Mouse (Mus musculus) T-helper 1 cell (primary cell): ENCODE results near the gene Prss40.
"Not testable (repeated sequence)": the region's sequence is repeated elsewhere in the genome, so short reads cannot be mapped to it uniquely, and the experiment has no call there.

Source experiments
- in situ Hi-C: fragments of 300-600 bp; cut with MboI, MseI; formaldehyde crosslinking; loops from one replicate; pipeline ENCODE4 v1.15.1; 2025; ENCODE audit warnings: high pct_unique_total_duplicates

Prss40 gene

GRCm38 (mm10) chr1:34536291-34536766 lies 24.4 kb downstream of the Prss40 start:
- in situ Hi-C loops: loop anchor here (10.0 kb wide), 1 partner anchor 1152 kb away; no protein-coding TSS in a partner anchor

GRCm38 (mm10) chr1:34535043-34535698 lies 25.6 kb downstream of the Prss40 start, which contains the start of gene Cfc1:
Cfc1 (plus strand) TSS chr1:34535648.
- in situ Hi-C loops: loop anchor here (10.0 kb wide), 1 partner anchor 1150 kb away; no protein-coding TSS in a partner anchor

GRCm38 (mm10) chr1:34534574-34534973 lies 26.2 kb downstream of the Prss40 start:
- in situ Hi-C loops: loop anchor here (10.0 kb wide), 1 partner anchor 1150 kb away; no protein-coding TSS in a partner anchor

GRCm38 (mm10) chr1:34523647-34524046 lies 37.1 kb downstream of the Prss40 start:
- in situ Hi-C loops: loop anchor here (5.0 kb wide), 1 partner anchor 74 kb away; no protein-coding TSS in a partner anchor

- in situ Hi-C loops: loop anchor here (5.0 kb wide), 1 partner anchor 74 kb away; no protein-coding TSS in a partner anchor
These were observed 37.9 kb downstream of the Prss40 start for GRCm38 (mm10) chr1:34522850-34523244.

- in situ Hi-C loops: loop anchor here (5.0 kb wide), 1 partner anchor 75 kb away; no protein-coding TSS in a partner anchor
These were observed 38.4 kb downstream of the Prss40 start for GRCm38 (mm10) chr1:34522205-34522849.

- in situ Hi-C loops: no loop called here
These were observed 42.5 kb downstream of the Prss40 start for GRCm38 (mm10) chr1:34518259-34518658.

- in situ Hi-C loops: not testable (repeated sequence)
These were observed 42.9 kb downstream of the Prss40 start for GRCm38 (mm10) chr1:34517797-34518196.

- in situ Hi-C loops: not testable (repeated sequence)
These were observed 43.4 kb downstream of the Prss40 start for GRCm38 (mm10) chr1:34517297-34517696.

GRCm38 (mm10) chr1:34516595-34516994 lies 44.1 kb downstream of the Prss40 start:
- in situ Hi-C loops: no loop called here

- in situ Hi-C loops: loop anchor here (5.0 kb wide), 1 partner anchor 39 kb away; no protein-coding TSS in a partner anchor
These were observed 47.7 kb downstream of the Prss40 start for GRCm38 (mm10) chr1:34513068-34513467.

GRCm38 (mm10) chr1:34511027-34511426 lies 49.7 kb downstream of the Prss40 start:
- in situ Hi-C loops: loop anchor here (5.0 kb wide), 1 partner anchor 41 kb away; no protein-coding TSS in a partner anchor

GRCm38 (mm10) chr1:34510575-34510981 lies 50.2 kb downstream of the Prss40 start:
- in situ Hi-C loops: loop anchor here (5.0 kb wide), 1 partner anchor 42 kb away; no protein-coding TSS in a partner anchor

- in situ Hi-C loops: no loop called here
These were observed 52.8 kb downstream of the Prss40 start for GRCm38 (mm10) chr1:34507986-34508385.

- in situ Hi-C loops: no loop called here
These were observed 54.7 kb downstream of the Prss40 start for GRCm38 (mm10) chr1:34505970-34506551.

- in situ Hi-C loops: no loop called here
These were observed 55.4 kb downstream of the Prss40 start for GRCm38 (mm10) chr1:34505307-34505706.

GRCm38 (mm10) chr1:34502991-34503390 lies 57.8 kb downstream of the Prss40 start:
- in situ Hi-C loops: no loop called here
